Mouse (Mus musculus): Measurements from ENCODE around the gene H2-DMb2. TPM values are rescaled to one million over a fixed set of nuclear protein-coding genes. Genes with fewer than 3 reads are reported as not detected.
A peak's percentile ranks its signal among the peaks of the same experiment; 100 is the strongest.

The H2-DMb2 gene
- total RNA-seq (2022), result 1 to 10 TPM in 2 of 4 experiments, under 1 TPM in 2; 0.51 to 3.5 (median 2.1) TPM

GRCm38 (mm10) chr17:34143033-34143432, at the start of gene H2-DMb2:
Gene H2-DMb2, plus strand, starts transcription at chr17:34143307.
- no peak for DNase-seq (ENCODE audit: low spot score in 2 of 2)

GRCm38 (mm10) chr17:34094283-34095035, 48.6 kb upstream of the H2-DMb2 start:
- no peak for DNase-seq (ENCODE audit: low spot score in 2 of 2)

- DNase-seq (ENCODE audit: low spot score in 2 of 2), result no peak
Observed at GRCm38 (mm10) chr17:34096497-34097010, 46.6 kb upstream of the H2-DMb2 start.

GRCm38 (mm10) chr17:34097272-34097671, 45.8 kb upstream of the H2-DMb2 start:
- DNase-seq (ENCODE audit: low spot score in 2 of 2), result no peak

GRCm38 (mm10) chr17:34098709-34099479, 44.2 kb upstream of the H2-DMb2 start:
- DNase-seq (ENCODE audit: low spot score in 2 of 2), result no peak

- DNase-seq (ENCODE audit: low spot score in 2 of 2), result no peak
Observed at GRCm38 (mm10) chr17:34099531-34099930, 43.6 kb upstream of the H2-DMb2 start.

GRCm38 (mm10) chr17:34101185-34101584, 41.9 kb upstream of the H2-DMb2 start:
- DNase-seq (ENCODE audit: low spot score in 2 of 2), result no peak

- peak; percentile 77 to 94 for DNase-seq (ENCODE audit: low spot score in 2 of 2)
Observed at GRCm38 (mm10) chr17:34101604-34102032, 41.5 kb upstream of the H2-DMb2 start.

- DNase-seq (ENCODE audit: low spot score in 2 of 2), result no peak
Observed at GRCm38 (mm10) chr17:34102831-34103230, 40.3 kb upstream of the H2-DMb2 start.

- no peak for DNase-seq (ENCODE audit: low spot score in 2 of 2)
Observed at GRCm38 (mm10) chr17:34104804-34105203, 38.3 kb upstream of the H2-DMb2 start.

GRCm38 (mm10) chr17:34106555-34106954, 36.6 kb upstream of the H2-DMb2 start:
- no peak for DNase-seq (ENCODE audit: low spot score in 2 of 2)

GRCm38 (mm10) chr17:34107109-34107867, 35.8 kb upstream of the H2-DMb2 start:
- no peak for DNase-seq (ENCODE audit: low spot score in 2 of 2)

GRCm38 (mm10) chr17:34108460-34108859, 34.6 kb upstream of the H2-DMb2 start:
- no peak for DNase-seq (ENCODE audit: low spot score in 2 of 2)

- DNase-seq (ENCODE audit: low spot score in 2 of 2), result no peak
Observed at GRCm38 (mm10) chr17:34109038-34109805, 33.9 kb upstream of the H2-DMb2 start.

- DNase-seq (ENCODE audit: low spot score in 2 of 2), result no peak
Observed at GRCm38 (mm10) chr17:34109806-34110195, 33.3 kb upstream of the H2-DMb2 start.

- no peak for DNase-seq (ENCODE audit: low spot score in 2 of 2)
Observed at GRCm38 (mm10) chr17:34110309-34110708, 32.8 kb upstream of the H2-DMb2 start.

GRCm38 (mm10) chr17:34114114-34114513, 29.0 kb upstream of the H2-DMb2 start:
- DNase-seq (ENCODE audit: low spot score in 2 of 2), result no peak

GRCm38 (mm10) chr17:34116736-34117370, 26.3 kb upstream of the H2-DMb2 start:
- no peak for DNase-seq (ENCODE audit: low spot score in 2 of 2)

GRCm38 (mm10) chr17:34117421-34118112, 25.5 kb upstream of the H2-DMb2 start:
- no peak for DNase-seq (ENCODE audit: low spot score in 2 of 2)

Data from layer of hippocampus, adult 8-10 months (tissue).